Mouse (Mus musculus) kidney, adult 2 months (tissue): ENCODE measurements around the gene Nup214.

Experiments
- CTCF ChIP-seq: fragments of 200-500 bp; conservative IDR thresholded peaks from 2 replicates; pipeline ENCODE4 v1.5.1; 2011; ENCODE audit warnings: low read depth, mild to moderate bottlenecking, control low read depth, low read length, moderate library complexity, mixed read lengths; ENCODE audit not compliant: insufficient read depth, insufficient read length
- POLR2A ChIP-seq: fragments of 200-500 bp; IDR thresholded peaks from one replicate; pipeline ENCODE4 v1.6.1; 2011; ENCODE audit warnings: low read depth, low read length, control low read depth

DNA sequence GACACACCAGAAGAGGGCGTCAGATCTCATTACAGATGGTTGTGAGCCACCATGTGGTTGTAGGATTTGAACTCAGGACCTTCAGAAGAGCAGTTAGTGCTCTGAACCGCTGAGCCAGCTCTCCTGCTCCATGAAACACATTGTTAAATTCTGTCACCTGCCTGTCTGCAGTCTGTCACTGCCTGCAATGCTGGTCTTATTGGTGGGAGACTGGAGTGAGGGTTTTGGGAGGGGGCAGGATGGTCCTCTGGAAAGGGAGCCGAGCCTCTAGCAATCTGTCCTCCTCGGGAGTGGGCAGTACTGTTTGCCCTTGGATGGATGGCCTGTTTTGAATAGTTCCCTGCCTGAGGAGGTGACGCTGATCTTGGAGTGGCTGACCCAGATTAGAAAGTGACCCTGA lies 69.6 kb downstream of the Nup214 start:
- TF ChIP-seq CTCF (no peak), POLR2A (no peak)
